Mouse (Mus musculus) heart, adult 2 months (tissue): ENCODE results near the gene Gm10643.

Source experiments
- CTCF ChIP-seq: fragments of 200-600 bp; IDR thresholded peaks from 2 replicates; pipeline ENCODE4 v1.8.1; 2022; ENCODE audit warnings: antibody characterized with exemption, mild to moderate bottlenecking, moderate library complexity
- POLR2A ChIP-seq: fragments of 200-500 bp; IDR thresholded peaks from 2 replicates; pipeline ENCODE4 v1.6.1; 2011; ENCODE audit warnings: mild to moderate bottlenecking, low read depth, low read length, control low read depth; ENCODE audit not compliant: insufficient read depth

GRCm38 (mm10) chr8:84104221-84104620 is 39.3 kb upstream of the Gm10643 start:
- no peak for TF ChIP-seq POLR2A
- peak; percentile 55 for TF ChIP-seq CTCF
